Mouse (Mus musculus) hindbrain, embryonic 11.5 days (tissue): ENCODE results near the gene Gdpd1. TPM values are rescaled to one million over a fixed set of nuclear protein-coding genes. Genes with fewer than 3 reads are reported as not detected.

Source experiments
- ATAC-seq: fragments of 200-750 bp; cut with Nextera tagmentation; 2 replicates; pipeline ENCODE4 v1.8.0; 2017; ENCODE audit warnings: mild to moderate bottlenecking, moderate TSS enrichment, moderate library complexity; ENCODE audit not compliant: low FRiP score
- DNase-seq: peaks from one replicate; pipeline ENCODE4 v3.0.0-alpha.2; 2015; ENCODE audit warnings: low spot score
- H3K27ac ChIP-seq: fragments of 300-500 bp; sonication (generic); 2 replicates; pipeline ENCODE4 v1.5.1; 2014; ENCODE audit warnings: mild to moderate bottlenecking, low read depth, low read length
- H3K27me3 ChIP-seq: fragments of 300-500 bp; sonication (generic); 2 replicates; pipeline ENCODE4 v1.6.1; 2014; ENCODE audit warnings: mild to moderate bottlenecking, low read length, moderate library complexity, mixed read lengths; ENCODE audit not compliant: control insufficient read depth, insufficient read depth
- H3K36me3 ChIP-seq: fragments of 300-500 bp; sonication (generic); 2 replicates; pipeline ENCODE4 v1.6.1; 2014; ENCODE audit warnings: mild to moderate bottlenecking, low read length, moderate library complexity, mixed read lengths; ENCODE audit not compliant: control insufficient read depth, insufficient read depth
- H3K4me1 ChIP-seq: fragments of 300-500 bp; sonication (generic); replicated peaks from 2 replicates; pipeline ENCODE4 v1.6.1; 2014; ENCODE audit warnings: low read length, mixed read lengths; ENCODE audit not compliant: control insufficient read depth, insufficient read depth
- H3K4me2 ChIP-seq: fragments of 300-500 bp; sonication (generic); replicated peaks from 2 replicates; pipeline ENCODE4 v1.6.1; 2014; ENCODE audit warnings: mild to moderate bottlenecking, low read depth, low read length
- H3K4me3 ChIP-seq: fragments of 300-500 bp; sonication (generic); 2 replicates; pipeline ENCODE4 v1.5.1; 2014; ENCODE audit warnings: low read depth, low read length
- H3K9ac ChIP-seq: fragments of 300-500 bp; sonication (generic); 2 replicates; pipeline ENCODE4 v1.6.1; 2014; ENCODE audit warnings: low read depth, low read length
- H3K9me3 ChIP-seq: fragments of 300-500 bp; sonication (generic); 2 replicates; pipeline ENCODE4 v1.6.1; 2016; ENCODE audit warnings: low read length; ENCODE audit not compliant: control insufficient read depth
- WGBS: fragments of 180-500 bp; shearing (Covaris S2); extraction: QIAGEN DNeasy Blood & Tissue Kit; methylation state at CpG from one replicate; pipeline ENCODE4 v1.1.7; 2014; 5-methylcytosine and 5-hydroxymethylcytosine counted together
- microRNA counts: library from miRNA; unstranded; fragments of <30 nt; microRNA quantifications from one replicate; lab custom pipeline; 2015
- polyA plus RNA-seq: library from polyadenylated mRNA; unstranded; fragments of >200 nt; fragmentation: Nextera tagmentation; extraction: Ambion mirVana; gene quantifications from 2 replicates; pipeline ENCODE4 v1.2.1, GENCODE M21; 2014

The Gdpd1 gene
- polyA plus RNA-seq, 1 experiment from 2014 or later = 99.1 TPM

DNA sequence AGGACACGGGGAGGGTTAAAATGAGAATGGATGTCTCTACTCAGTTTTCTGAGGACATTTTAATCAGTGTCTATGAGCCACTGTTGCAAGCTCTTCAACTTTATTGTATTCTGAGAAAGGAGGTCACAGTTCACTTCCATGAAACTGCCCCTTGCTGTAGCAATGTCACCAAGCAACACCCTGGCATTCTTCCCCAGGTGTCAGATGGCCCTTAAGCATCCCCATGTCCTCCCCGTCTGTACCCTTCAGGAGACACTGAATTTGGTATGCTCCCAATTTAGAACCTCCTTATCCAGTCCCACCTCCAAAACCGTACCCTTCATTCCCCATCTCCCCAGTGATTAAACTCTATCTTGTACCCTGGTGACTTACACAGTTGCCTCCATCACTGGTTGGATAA lies 88.9 kb downstream of the Gdpd1 start:
- no peak for DNase-seq
- Histone ChIP-seq H3K4me3 (no peak overlapping the region), H3K27ac (no peak overlapping the region), H3K9ac (no peak overlapping the region), H3K4me1 (peaks cover 4% of the 10 kb centered on the region), H3K36me3 (no peaks in the 10 kb centered on the region), H3K27me3 (no peaks in the 10 kb centered on the region), H3K4me2 (no peak overlapping the region), H3K9me3 (no peaks in the 10 kb centered on the region)
- ATAC-seq = no peak
- WGBS = 65% methylated on average over 3 of the region's 3 CpGs

MicroRNAs within 50 kb of the gene (microRNA counts, 519-probe panel; counts per million panel counts)
- 6,172 counts per million, percentile 87 among the panel's probes with 10 or more counts for microRNA mmu-miR-301a (lab: Ali Mortazavi, UCI)

Other genes starting within 250 kb of the Gdpd1 start
- gene Ypel2, start 80.4 kb downstream of the Gdpd1 start, polyA plus RNA-seq = 6.8 and 7.3 TPM in 2 replicates
- 25.9 and 29.8 TPM in 2 replicates for gene Smg8, start 12.7 kb upstream of the Gdpd1 start, polyA plus RNA-seq
- gene Prr11, start 34.6 kb upstream of the Gdpd1 start, polyA plus RNA-seq = 19.6 and 22.6 TPM in 2 replicates
- gene Ska2, start 35.2 kb upstream of the Gdpd1 start, polyA plus RNA-seq = 95.8 and 101 TPM in 2 replicates
- gene Trim37, start 53.0 kb upstream of the Gdpd1 start, polyA plus RNA-seq = 76.2 and 78.9 TPM in 2 replicates